Mouse (Mus musculus) urinary bladder, postnatal 36 days (tissue): Measurements from ENCODE around the gene Usp54.
A peak's percentile ranks its signal among the peaks of the same experiment; 100 is the strongest.
"Not testable (repeated sequence)": the region's sequence is repeated elsewhere in the genome, so short reads cannot be mapped to it uniquely, and the experiment has no call there.

Experiments used
- DNase-seq, 2 experiments: peaks; one replicate each; pipeline ENCODE4 v3.0.0; 2022; ENCODE audit warnings: low spot score in 2 of 2, mixed read lengths in 1 of 2

The Usp54 gene

GRCm38 (mm10) chr14:20654690-20655421 lies 14.0 kb upstream of the Usp54 start:
- DNase-seq: no peak

DNA sequence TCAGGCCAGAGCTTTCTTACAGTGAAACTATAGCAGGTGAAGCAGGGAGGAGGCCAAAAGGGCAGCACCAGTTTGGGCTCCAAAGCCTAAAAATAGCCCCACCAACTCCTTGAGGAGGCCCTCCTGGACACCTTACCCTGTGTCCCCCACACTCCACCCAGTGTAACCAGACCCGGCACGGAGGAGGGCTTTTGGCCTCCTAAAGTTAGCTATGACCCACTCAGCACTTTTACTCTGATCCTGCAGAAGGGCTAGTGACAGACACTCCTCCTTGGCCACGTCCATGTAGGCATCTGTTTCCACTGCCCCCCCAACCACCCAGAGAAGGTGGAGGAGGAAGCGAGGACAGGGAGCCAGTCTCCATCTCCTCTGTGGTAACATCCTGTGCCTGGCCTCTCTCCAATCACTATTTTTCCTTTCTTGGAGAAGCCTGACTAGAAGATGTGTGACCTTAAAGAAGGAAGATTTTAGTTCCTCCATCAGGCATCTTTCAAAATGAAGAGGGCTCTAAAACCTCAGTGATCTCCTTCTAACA lies 10.9 kb upstream of the Usp54 start:
- DNase-seq: no peak

DNA sequence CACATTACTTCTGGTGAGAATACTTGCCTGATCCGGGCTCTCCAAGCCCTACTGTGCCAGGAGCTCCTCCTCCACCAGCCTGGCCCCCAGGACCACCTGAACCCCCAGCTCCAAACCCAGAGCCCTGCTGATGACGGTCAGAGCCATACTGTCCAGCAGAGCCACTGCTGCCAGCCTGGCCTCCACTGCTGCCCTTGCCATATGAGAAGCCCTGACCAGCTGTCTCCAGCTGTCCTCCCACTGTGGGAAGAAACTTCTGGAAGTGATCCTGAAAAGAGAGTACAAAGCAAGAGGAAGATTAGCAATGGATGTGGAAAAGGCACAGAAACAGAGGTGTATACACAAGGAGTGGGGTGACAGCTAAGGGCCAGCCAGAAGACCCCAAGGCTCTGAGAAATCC lies 10.1 kb upstream of the Usp54 start:
- DNase-seq: no peak

GRCm38 (mm10) chr14:20646381-20646780 lies 5.5 kb upstream of the Usp54 start:
- DNase-seq: no peak

GRCm38 (mm10) chr14:20645547-20645946 lies 4.7 kb upstream of the Usp54 start:
- DNase-seq: no peak

- no peak for DNase-seq
These were observed 594 bp upstream of the Usp54 start for GRCm38 (mm10) chr14:20641438-20641875.

GRCm38 (mm10) chr14:20639918-20640619 lies 794 bp downstream of the Usp54 start:
- no peak for DNase-seq

- DNase-seq: no peak
These were observed 2.2 kb downstream of the Usp54 start for GRCm38 (mm10) chr14:20638702-20639101.

DNA sequence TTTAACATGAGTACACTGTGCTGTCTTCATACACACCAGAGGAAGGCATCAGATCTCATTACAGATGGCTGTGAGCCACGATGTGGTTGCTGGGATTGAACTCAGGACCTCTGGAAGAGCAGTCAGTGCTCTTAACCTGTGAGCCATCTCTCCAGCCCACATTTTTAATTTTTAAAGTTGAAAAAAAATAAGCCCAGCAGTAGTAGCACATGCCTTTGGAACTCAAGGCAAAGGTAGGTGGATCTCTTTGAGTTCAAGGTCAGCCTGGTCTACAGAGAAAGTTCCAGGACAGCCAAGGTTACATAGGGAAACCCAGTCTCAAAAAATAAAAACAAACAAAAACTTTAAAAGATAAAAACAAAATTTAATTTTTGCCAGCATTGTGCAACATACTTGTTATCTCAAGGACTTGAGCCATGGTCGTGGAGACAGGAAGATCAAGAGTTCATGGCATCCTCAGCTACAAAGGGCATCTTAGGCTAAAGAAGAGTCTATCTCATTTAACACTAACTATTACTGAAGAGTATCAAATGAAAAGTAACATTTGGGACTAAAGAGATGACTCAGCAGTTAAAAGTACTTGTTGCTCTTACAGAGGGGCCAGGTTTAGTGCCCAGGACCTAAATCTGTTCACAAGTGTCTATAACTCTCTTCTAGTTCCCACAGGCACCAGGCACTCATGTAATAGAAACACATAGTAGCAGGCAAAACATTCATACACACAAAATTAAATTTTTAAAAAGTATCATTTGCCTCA lies 2.9 kb downstream of the Usp54 start:
- no peak for DNase-seq

GRCm38 (mm10) chr14:20636968-20637367 lies 3.9 kb downstream of the Usp54 start:
- DNase-seq: not testable (repeated sequence)

DNA sequence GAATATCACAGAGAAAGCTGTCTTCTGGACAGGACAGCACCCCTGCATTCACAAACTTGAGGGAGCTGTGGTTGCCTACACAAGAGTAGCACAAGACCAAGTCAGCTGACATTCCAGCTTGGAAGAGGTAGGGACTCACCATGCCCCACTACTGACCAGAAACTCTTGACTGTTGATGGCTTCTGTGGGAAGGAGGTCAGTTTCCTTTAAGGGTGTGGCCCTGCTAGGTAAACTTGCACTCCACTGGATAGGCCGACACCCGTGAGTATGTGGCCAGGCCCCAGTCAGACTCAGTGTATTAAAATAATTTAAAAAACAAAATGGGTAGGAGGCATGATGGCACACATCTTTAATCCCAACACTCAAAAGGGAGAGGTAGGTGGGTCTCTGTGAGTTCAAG lies 5.3 kb downstream of the Usp54 start:
- DNase-seq: no peak

DNA sequence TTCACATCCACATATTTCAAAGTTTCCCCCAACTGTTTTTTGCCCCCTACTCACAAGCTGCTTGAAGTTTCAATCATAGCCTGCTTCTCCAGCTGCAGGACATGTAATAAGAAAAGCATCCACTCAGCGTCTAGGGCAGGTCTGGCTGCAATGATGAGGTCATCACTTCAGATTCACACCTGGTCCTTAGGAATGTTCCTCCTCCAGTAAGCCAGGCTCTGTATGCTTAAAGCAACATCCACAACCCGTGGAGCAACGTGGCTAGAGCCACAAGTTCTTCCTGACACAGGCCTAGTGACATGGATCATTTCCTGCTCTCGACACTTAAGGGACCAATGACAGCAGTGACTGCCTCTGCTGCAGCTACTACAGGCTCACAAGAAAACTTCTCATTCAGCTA lies 9.6 kb downstream of the Usp54 start:
- no peak for DNase-seq

GRCm38 (mm10) chr14:20626971-20627370 lies 13.9 kb downstream of the Usp54 start:
- DNase-seq: no peak

- no peak for DNase-seq
These were observed 14.4 kb downstream of the Usp54 start for GRCm38 (mm10) chr14:20626447-20626846.

DNA sequence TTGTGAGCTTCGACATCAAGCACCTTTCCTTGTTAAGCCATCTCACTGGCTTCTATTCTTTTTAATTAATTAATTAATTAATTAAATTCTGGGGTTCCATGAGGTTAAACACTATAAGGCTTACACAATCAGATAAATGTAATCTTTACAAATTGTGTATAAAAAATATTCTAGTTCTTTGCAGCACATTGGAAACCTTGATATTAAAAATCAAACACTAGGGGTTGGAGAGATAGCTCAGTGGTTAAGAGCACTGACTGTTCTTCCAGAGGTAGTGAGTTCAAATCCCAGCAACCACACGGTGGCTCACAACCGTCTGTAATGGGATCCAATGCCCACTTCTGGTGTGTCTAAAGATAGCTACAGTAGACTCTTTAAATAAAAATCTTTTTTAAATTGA lies 18.0 kb downstream of the Usp54 start:
- DNase-seq: no peak

DNA sequence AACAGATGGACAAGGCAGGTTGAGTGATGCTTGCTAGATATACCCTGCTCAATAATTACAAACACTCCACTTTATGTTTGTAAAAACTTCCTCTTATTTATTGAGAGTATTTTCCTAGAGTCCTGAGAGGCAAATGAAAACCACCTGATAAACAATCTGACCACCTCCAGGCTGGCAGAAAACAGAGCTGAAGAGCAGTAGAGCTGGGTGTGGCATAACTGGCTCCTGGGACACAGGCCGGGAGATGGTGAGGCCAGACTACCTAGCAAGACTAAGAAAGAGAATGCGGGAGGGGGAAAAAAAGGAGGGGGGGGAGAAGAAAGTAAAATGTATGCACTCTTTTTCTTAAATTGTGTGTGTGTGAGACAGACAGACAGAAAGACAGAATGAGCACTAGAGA lies 18.5 kb downstream of the Usp54 start:
- DNase-seq: no peak

DNA sequence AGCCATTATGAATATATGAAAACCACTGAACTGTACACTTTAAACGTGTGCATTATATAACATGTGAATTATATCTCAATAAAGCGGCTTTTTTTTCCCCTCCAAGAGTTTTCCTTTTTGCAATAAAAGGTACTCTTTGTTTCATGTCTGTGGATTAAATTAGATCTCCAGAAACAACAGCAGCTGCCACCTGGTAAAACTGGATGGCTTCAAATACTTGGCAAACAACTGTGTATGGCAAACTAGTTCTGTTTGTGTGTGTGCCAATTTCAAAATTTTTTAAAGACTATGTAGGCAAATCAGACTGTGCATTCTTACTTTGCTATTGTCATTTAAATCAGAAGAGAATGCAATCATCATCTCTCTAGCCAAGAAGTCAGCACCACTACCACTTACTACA lies 19.0 kb downstream of the Usp54 start:
- DNase-seq: no peak

GRCm38 (mm10) chr14:20619131-20619530 lies 21.7 kb downstream of the Usp54 start:
- no peak for DNase-seq

DNA sequence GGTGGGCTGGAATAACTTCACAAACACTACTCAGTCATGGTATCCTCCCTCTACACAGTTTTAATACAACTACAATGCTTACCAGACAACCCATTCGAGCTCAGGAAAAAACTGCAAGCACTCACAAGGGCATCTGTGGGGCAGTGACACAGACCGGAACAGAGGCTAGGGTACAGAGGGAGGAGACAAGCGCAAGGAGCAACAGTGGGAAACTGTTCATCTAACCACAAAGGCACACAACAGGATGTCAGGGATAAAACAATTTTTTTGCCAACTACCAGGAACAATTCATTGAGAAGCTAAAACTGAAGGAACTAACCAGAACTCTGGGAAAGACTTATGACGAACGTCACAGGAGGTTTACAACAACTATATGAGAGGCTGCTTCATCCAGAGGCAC lies 22.7 kb downstream of the Usp54 start:
- no peak for DNase-seq

DNA sequence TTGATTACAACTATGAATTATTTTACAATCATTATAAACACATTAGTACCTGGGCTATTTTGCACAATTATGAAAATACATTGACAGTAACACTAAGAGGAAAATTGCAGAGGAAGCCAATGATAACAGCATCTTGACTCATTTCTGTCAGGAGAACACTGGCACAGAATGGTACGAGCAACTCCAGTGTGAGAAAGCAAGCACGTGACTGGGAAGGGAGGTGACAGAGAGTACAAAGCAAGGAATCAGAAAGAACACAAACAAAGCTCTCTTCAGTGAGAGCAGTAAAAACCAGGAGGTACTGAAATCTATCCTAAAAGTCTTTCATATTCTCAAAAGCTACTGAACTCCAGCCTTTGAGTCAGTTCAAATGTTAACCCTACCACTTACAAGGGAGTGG lies 24.4 kb downstream of the Usp54 start:
- DNase-seq: peak in 1 of 2 experiments; percentile 20

- no peak for DNase-seq
These were observed 25.8 kb downstream of the Usp54 start for GRCm38 (mm10) chr14:20615075-20615474.

- no peak for DNase-seq
These were observed 28.0 kb downstream of the Usp54 start for GRCm38 (mm10) chr14:20612820-20613219.
